Mouse (Mus musculus) embryonic facial prominence, embryonic 13.5 days (tissue): ENCODE results near the gene Plcd4. TPM values are rescaled to one million over a fixed set of nuclear protein-coding genes. Genes with fewer than 3 reads are reported as not detected.
"Not testable (repeated sequence)": the region's sequence is repeated elsewhere in the genome, so short reads cannot be mapped to it uniquely, and the experiment has no call there.

Source experiments
- ATAC-seq: fragments of 200-750 bp; cut with Nextera tagmentation; 2 replicates; pipeline ENCODE4 v1.8.0; 2017; ENCODE audit warnings: low read depth; ENCODE audit not compliant: insufficient number of reproducible peaks, insufficient read depth, low FRiP score, low TSS enrichment
- H3K27ac ChIP-seq: fragments of 300-500 bp; sonication (generic); 2 replicates; pipeline ENCODE4 v1.5.1; 2015; ENCODE audit warnings: moderate library complexity, mild to moderate bottlenecking, inconsistent platforms
- H3K27me3 ChIP-seq: fragments of 300-500 bp; sonication (generic); 2 replicates; pipeline ENCODE4 v1.6.1; 2015; ENCODE audit warnings: mild to moderate bottlenecking, inconsistent platforms
- H3K36me3 ChIP-seq: fragments of 300-500 bp; sonication (generic); 2 replicates; pipeline ENCODE4 v1.6.1; 2015; ENCODE audit warnings: mild to moderate bottlenecking, inconsistent platforms
- H3K4me1 ChIP-seq: fragments of 300-500 bp; sonication (generic); 2 replicates; pipeline ENCODE4 v1.6.1; 2015; ENCODE audit warnings: inconsistent platforms
- H3K4me2 ChIP-seq: fragments of 300-500 bp; sonication (generic); 2 replicates; pipeline ENCODE4 v1.6.1; 2015; ENCODE audit warnings: moderate library complexity, mild to moderate bottlenecking, inconsistent platforms
- H3K4me3 ChIP-seq: fragments of 300-500 bp; sonication (generic); 2 replicates; pipeline ENCODE4 v1.5.1; 2015; ENCODE audit warnings: mild to moderate bottlenecking, inconsistent platforms
- H3K9ac ChIP-seq: fragments of 300-500 bp; sonication (generic); 2 replicates; pipeline ENCODE4 v1.6.1; 2015; ENCODE audit warnings: mild to moderate bottlenecking, inconsistent platforms
- H3K9me3 ChIP-seq: fragments of 300-500 bp; sonication (generic); 2 replicates; pipeline ENCODE4 v1.6.1; 2016; ENCODE audit warnings: inconsistent platforms
- WGBS: fragments of 180-500 bp; shearing (Covaris S2); methylation state at CpG from one replicate; pipeline ENCODE4 v1.1.7; 2015; ENCODE audit warnings: mixed read lengths; 5-methylcytosine and 5-hydroxymethylcytosine counted together
- polyA plus RNA-seq: library from polyadenylated mRNA; unstranded; fragments of >200 nt; fragmentation: Nextera tagmentation; extraction: Ambion mirVana; gene quantifications from 2 replicates; pipeline ENCODE4 v1.2.1, GENCODE M21; 2015

Plcd4 gene
- 0.95 and 1.4 TPM in 2 replicates for polyA plus RNA-seq

DNA sequence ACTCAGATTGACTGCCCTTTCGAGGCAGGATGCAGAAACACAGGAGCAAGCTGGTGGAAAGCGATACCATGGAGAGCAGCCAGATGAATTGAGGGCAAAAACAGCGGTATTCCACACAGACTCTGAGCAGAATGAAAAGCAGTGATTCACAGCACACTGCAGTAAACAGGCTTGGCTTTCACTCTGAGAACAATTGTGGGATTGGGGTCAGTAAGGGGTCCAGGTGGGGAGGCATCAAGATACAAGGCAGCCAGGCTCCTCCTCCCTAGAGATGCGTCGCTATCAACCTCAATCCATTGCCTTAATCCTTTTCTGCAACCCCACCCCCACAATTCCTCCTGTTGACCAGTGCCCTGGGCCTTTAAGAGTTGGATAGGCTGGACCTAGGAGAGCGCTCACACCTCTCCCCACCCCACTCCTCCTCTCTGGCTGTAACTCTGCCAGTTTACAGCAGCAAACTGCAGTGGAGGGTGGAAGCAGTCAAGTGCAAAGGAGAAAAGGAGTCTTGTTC is at the start of gene Plcd4:
TSS of gene Plcd4 (plus strand) at position 438 of the 511 bp plus-strand sequence.
- H3K4me1 ChIP-seq, result peaks cover 12% of the 10 kb centered on the region
- H3K27me3 ChIP-seq, result no peaks in the 10 kb centered on the region
- H3K27ac ChIP-seq, result no peak within 1 kb of the TSS
- H3K9me3 ChIP-seq, result no peaks in the 10 kb centered on the region
- H3K36me3 ChIP-seq, result no peaks in the 10 kb centered on the region
- 2% methylated on average over 6 of the region's 6 CpGs for WGBS
- H3K4me2 ChIP-seq, result peak within 1 kb of the TSS; percentile 41
- 0 out of 2 replicates have a peak within 1 kb of the TSS, but pooled peaks have one; percentile 21 for H3K9ac ChIP-seq
- ATAC-seq, result no peak
- no peak within 1 kb of the TSS for H3K4me3 ChIP-seq

DNA sequence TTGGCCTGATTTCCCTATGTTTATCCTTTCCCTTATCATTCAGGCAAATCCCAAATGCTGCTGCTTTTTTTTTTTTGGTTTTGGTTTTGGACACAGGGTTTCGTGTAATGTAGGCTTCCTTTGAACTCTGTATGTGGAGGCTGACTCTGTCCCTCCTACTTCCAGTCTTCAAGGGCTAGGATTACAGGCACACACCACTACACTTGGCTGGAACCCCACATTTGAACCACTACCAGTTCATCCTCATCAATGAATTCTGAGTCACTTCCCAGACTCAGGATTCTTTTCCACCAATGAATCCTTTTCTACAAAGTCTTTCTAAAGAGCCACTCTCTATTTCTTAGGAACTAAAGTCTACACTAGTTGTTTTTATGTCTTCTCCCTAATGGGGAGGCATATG is 41.6 kb upstream of the Plcd4 start:
- no peaks in the 10 kb centered on the region for H3K27me3 ChIP-seq
- no peak overlapping the region for H3K4me3 ChIP-seq
- no peak overlapping the region for H3K27ac ChIP-seq
- peaks cover 15% of the 10 kb centered on the region; the same call in 1 of the 2 replicates for H3K36me3 ChIP-seq
- ATAC-seq, result no peak
- peaks cover 10% of the 10 kb centered on the region for H3K4me1 ChIP-seq
- 65% methylated on average over 1 of the region's 1 CpGs for WGBS
- no peak overlapping the region for H3K4me2 ChIP-seq
- no peaks in the 10 kb centered on the region for H3K9me3 ChIP-seq
- no peak overlapping the region for H3K9ac ChIP-seq

DNA sequence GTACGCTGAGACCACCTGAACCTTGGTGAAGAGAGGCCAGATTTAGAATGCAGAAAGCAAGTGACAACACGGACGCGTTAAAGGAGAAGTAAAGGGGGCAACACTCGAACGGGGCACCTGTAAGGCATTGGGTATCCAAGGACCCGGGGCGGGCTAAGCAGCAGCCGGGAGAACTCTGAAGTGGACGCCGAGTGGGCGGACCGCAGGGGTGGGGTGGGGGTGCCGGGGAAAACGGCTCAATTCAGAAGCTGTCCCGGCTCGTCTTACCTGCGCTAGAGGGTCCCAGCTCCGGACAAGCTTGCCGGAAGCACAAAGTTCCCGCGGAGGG is 37.3 kb upstream of the Plcd4 start:
- H3K9ac ChIP-seq, result peak overlapping the region; percentile 96
- peaks cover 32% of the 10 kb centered on the region for H3K4me1 ChIP-seq
- peak overlapping the region; percentile 55; the same call in 1 of the 2 replicates for H3K27ac ChIP-seq
- no peaks in the 10 kb centered on the region for H3K27me3 ChIP-seq
- H3K4me2 ChIP-seq, result peak overlapping the region; percentile 83
- ATAC-seq, result peak; percentile 71
- WGBS, result under 1% methylated on average over 22 of the region's 22 CpGs
- H3K36me3 ChIP-seq, result peaks cover 4% of the 10 kb centered on the region; the same call in 1 of the 2 replicates
- no peaks in the 10 kb centered on the region for H3K9me3 ChIP-seq
- H3K4me3 ChIP-seq, result peak overlapping the region; percentile 92

DNA sequence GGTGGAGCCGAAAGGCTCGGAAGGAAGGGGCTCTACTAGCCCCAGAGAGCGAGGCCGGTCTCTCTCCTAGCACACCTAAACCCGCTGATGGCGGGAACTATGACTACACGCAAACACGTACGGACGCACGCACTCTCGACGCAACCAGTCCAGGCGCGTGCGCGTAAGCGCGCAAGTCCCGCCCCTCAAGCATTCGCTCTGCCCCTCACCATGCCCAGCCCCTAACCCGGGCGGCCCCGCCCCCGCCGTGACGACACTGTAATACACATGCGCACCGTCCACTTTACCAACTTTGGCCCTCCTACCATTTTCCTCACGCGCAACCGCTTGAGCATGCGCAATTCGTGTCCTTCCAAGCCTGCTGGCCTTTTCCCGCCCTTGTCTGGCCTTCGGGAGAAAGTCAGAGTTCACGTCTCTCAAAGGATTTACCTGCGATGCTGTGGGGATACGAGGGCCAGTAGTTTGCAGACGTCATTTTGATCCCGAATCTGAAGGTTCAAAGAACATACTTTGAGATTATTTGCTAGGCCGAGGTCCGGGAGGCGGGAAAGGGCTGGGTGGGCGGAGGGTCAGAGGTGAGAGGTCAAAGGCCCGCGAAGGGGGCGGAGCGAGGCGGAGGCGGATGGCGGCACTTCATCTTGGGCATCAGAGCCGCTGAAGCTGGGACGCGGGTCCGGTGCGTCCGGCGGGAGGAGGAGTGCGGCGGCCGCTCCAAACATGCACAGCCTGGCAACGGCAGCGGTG is 36.8 kb upstream of the Plcd4 start, which contains the start of gene Cnot9:
TSS of gene Cnot9 (plus strand) at position 338 of the 744 bp plus-strand sequence.
- H3K9ac ChIP-seq, result peak within 1 kb of the TSS; percentile 96
- H3K4me3 ChIP-seq, result peak within 1 kb of the TSS; percentile 92
- peak within 1 kb of the TSS; percentile 89 for H3K27ac ChIP-seq
- no peaks in the 10 kb centered on the region for H3K27me3 ChIP-seq
- ATAC-seq, result peak; percentile 100
- peak within 1 kb of the TSS; percentile 83 for H3K4me2 ChIP-seq
- H3K4me1 ChIP-seq, result peaks cover 32% of the 10 kb centered on the region
- under 1% methylated on average over 51 of the region's 64 CpGs for WGBS
- peaks cover 4% of the 10 kb centered on the region; the same call in 1 of the 2 replicates for H3K36me3 ChIP-seq
- no peaks in the 10 kb centered on the region for H3K9me3 ChIP-seq

DNA sequence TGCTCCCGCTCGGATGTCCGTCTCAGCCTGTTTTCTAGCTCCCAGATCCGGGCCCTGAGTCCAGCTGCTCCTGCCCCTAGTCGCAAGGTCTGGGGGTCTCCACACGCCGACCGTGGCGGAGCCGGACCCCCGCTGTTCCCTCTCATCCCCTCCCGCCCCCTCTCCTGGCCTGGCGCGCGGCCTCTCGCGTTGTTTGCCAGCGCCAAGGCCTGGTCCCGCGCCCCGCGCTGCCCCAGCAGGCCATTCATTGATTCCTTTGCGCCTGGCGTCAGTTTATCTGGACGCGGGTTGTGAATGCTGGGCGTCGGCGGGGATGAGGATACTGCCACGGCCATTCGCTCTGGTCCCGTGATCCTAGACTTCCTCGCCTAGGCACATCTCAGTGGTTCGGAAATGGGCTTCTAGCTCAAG is 36.2 kb upstream of the Plcd4 start:
- WGBS, result under 1% methylated on average over 34 of the region's 34 CpGs
- Histone ChIP-seq H3K36me3 (peaks cover 4% of the 10 kb centered on the region; the same call in 1 of the 2 replicates), H3K4me2 (peak overlapping the region; percentile 83), H3K27ac (peak overlapping the region; percentile 89), H3K9me3 (no peaks in the 10 kb centered on the region), H3K9ac (peak overlapping the region; percentile 96), H3K4me1 (peaks cover 32% of the 10 kb centered on the region), H3K27me3 (no peaks in the 10 kb centered on the region), H3K4me3 (peak overlapping the region; percentile 92)
- ATAC-seq, result 0 out of 2 replicates have a peak, but pooled peaks have one; percentile 8

DNA sequence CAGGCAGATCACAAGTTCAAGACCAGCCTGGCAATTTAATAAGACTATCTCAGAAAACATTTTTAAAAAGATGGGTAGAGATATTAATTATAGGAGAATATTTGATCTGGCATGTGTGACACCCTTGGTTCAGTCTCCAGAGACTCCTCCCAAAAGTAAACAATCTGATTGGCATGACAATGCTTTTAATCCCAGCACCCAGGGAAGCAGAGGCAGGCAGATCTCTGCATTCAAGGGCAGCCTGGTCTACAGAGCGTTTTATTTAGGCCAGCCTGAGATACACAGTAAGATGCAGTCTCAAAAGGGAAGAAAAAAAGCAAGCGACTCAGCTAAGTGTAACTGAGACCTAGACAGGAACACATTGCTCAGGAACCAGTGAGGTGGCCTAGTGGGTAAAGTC is 34.9 kb upstream of the Plcd4 start:
- peaks cover 4% of the 10 kb centered on the region; the same call in 1 of the 2 replicates for H3K36me3 ChIP-seq
- WGBS, result 94% methylated on average over 2 of the region's 2 CpGs
- no peaks in the 10 kb centered on the region for H3K9me3 ChIP-seq
- H3K4me1 ChIP-seq, result peaks cover 32% of the 10 kb centered on the region
- H3K4me2 ChIP-seq, result peak overlapping the region; percentile 83
- H3K9ac ChIP-seq, result 0 out of 2 replicates have a peak overlapping the region, but pooled peaks have one; percentile 22
- H3K27me3 ChIP-seq, result no peaks in the 10 kb centered on the region
- ATAC-seq, result no peak
- H3K27ac ChIP-seq, result no peak overlapping the region
- H3K4me3 ChIP-seq, result peak overlapping the region; percentile 92

DNA sequence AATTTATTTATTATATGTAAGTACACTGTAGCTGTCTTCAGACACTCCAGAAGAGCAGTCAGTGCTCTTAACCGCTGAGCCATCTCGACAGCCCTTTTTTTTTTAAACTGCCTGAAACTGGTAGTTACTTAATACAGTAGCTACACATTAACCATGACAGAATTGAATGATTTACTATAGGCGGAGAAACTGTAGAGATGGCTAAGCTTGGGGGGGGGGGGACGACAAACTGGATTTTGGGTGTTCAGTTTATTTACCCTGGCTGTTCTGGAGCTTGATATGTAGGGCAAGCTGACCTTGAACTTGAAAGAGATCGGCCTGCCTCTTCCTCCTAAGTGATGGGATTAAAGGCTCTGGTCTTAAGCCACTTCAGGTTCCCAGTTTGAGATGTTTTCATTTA is 31.4 kb upstream of the Plcd4 start:
- Histone ChIP-seq H3K9ac (no peak overlapping the region), H3K4me3 (no peak overlapping the region), H3K4me1 (peaks cover 22% of the 10 kb centered on the region), H3K36me3 (peaks cover 18% of the 10 kb centered on the region), H3K27ac (no peak overlapping the region), H3K4me2 (no peak overlapping the region), H3K27me3 (no peaks in the 10 kb centered on the region), H3K9me3 (no peaks in the 10 kb centered on the region)
- WGBS, result 96% methylated on average over 5 of the region's 5 CpGs
- ATAC-seq, result no peak

DNA sequence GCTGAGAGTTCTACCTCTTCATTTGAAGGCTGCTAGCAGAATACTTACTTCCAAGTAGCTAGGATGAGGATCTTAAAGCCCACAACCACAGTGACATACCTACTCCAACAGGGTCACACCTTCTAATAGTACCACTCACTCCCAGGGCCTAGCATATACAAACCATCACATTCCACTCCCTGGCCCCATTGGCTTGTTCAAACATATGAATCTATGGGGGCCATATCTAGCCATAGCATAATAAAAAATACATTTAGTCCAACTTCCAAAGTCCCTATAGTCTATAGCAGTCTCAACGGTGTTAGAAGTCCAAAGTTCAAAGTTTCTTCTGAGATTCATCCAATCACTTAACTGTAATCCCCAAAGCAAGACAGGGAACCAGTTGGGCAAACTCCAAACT is 29.7 kb upstream of the Plcd4 start:
- H3K9ac ChIP-seq, H3K27ac ChIP-seq, H3K4me3 ChIP-seq, H3K27me3 ChIP-seq, H3K4me1 ChIP-seq, H3K4me2 ChIP-seq, ATAC-seq, H3K9me3 ChIP-seq: not testable (repeated sequence)
- peaks cover 21% of the 10 kb centered on the region for H3K36me3 ChIP-seq
- WGBS, result 90% methylated on average over 1 of the region's 1 CpGs

DNA sequence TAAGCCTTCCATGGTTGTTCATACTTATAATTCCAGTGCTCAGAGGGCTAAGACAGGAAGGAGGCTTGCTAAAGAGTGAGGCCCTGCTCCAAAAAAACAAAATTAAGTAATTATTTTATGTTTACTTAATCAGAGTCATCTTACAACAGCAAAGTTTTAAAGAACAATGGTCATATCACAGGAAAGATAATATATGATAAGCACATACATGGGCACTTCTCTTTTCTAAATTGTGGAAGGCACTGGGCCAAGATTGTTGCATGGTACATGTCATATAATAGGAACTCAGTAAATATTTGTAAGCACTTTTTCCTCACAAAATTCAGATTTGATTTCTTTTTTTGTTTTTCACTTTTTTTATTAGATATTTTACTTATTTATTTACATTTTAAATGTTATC is 22.8 kb upstream of the Plcd4 start:
- H3K9ac ChIP-seq, result no peak overlapping the region
- no peaks in the 10 kb centered on the region for H3K27me3 ChIP-seq
- H3K4me1 ChIP-seq, result no peaks in the 10 kb centered on the region
- no peak overlapping the region for H3K27ac ChIP-seq
- no peaks in the 10 kb centered on the region for H3K9me3 ChIP-seq
- no peak for ATAC-seq
- H3K4me3 ChIP-seq, result no peak overlapping the region
- no peak overlapping the region for H3K4me2 ChIP-seq
- H3K36me3 ChIP-seq, result peaks cover 65% of the 10 kb centered on the region

DNA sequence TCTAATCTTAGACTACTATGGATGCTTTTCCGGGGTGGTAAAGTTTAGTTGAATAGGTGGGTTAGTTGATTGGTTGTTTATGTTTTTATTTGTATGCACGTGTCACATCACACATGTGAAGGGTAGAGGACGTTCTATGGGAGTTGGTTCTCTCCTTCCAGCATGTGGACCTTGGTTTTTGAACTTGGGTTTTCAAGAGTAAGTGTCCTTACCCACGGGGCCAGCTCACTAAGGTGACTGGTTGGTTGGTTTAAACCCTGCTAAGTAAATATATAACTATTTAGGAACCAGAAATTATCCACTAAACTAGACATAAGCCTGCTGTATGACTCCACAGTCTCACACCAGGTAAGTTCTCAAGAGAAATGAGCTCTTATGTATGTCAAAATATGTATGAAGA is 17.9 kb upstream of the Plcd4 start:
- Histone ChIP-seq H3K4me1 (no peaks in the 10 kb centered on the region), H3K27ac (no peak overlapping the region), H3K27me3 (no peaks in the 10 kb centered on the region), H3K9me3 (no peaks in the 10 kb centered on the region), H3K9ac (no peak overlapping the region), H3K36me3 (peaks cover 91% of the 10 kb centered on the region), H3K4me2 (no peak overlapping the region), H3K4me3 (no peak overlapping the region)
- ATAC-seq, result no peak
- WGBS, result 93% methylated on average over 4 of the region's 4 CpGs

DNA sequence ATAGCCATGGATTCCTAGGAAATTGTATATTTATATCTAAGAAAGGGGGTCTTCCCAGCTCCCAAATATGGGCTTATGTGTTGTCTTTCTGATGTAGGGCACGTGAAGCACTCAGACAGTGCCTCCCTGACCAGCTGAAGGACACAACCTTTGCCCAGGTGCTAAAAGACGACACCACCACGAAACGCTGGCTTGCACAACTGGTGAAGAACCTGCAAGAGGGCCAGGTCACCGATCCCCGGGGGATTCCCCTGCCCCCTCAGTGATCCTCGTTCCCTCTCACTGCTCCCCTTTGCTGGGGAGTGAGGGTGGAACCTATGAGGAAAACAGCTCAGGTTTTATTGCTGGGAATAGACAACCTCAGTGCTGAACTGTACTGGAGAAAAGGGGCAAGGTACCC is 14.1 kb upstream of the Plcd4 start:
- Histone ChIP-seq H3K27me3 (no peaks in the 10 kb centered on the region), H3K9ac (no peak overlapping the region), H3K4me1 (no peaks in the 10 kb centered on the region), H3K36me3 (peaks cover 97% of the 10 kb centered on the region), H3K9me3 (no peaks in the 10 kb centered on the region), H3K4me2 (no peak overlapping the region), H3K4me3 (no peak overlapping the region), H3K27ac (no peak overlapping the region)
- no peak for ATAC-seq
- 84% methylated on average over 7 of the region's 7 CpGs for WGBS

DNA sequence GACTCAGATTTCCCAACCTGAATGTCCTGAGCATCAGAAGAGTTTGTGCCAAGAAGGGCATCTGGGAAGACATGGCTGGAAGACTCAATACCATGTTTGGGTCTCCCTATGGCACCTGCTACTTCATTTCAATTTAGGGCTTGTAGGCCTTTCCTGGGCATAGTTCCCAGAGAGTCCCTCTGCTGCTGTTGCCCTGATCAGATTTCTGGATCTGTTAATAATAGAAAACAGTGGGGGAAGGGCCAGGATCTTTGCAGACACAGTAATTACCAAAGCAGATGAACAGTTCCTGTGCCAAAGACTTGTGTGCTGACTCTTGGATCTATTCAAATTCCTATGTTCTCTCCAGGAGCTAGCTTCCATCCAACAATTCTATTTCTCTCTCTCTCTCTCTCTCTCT is 4.0 kb upstream of the Plcd4 start:
- H3K4me1 ChIP-seq, result peaks cover 12% of the 10 kb centered on the region
- no peak for ATAC-seq
- no peaks in the 10 kb centered on the region for H3K27me3 ChIP-seq
- H3K4me2 ChIP-seq, result no peak overlapping the region
- H3K4me3 ChIP-seq, result no peak overlapping the region
- H3K9me3 ChIP-seq, result no peaks in the 10 kb centered on the region
- H3K9ac ChIP-seq, result no peak overlapping the region
- no peaks in the 10 kb centered on the region for H3K36me3 ChIP-seq
- no peak overlapping the region for H3K27ac ChIP-seq
